8 mouse cellular contexts compared by ENCODE assay signal in genomic region chr1:136521363-136521937, GRCm38 (mm10). TPM values are rescaled to one million over a fixed set of nuclear protein-coding genes. Genes with fewer than 3 reads are reported as not detected.
DNase-seq lines count a peak whose midpoint lies in the region; ATAC-seq and TF ChIP-seq lines count a peak whose summit lies in the region.

No protein-coding gene starts in this region.

- ATAC-seq in forebrain, embryonic 13.5 days, result peak; percentile 48; the same call in 1 of the 2 replicates
- ATAC-seq in midbrain, postnatal 0 days (ENCODE audit: low FRiP score), result no peak
- ATAC-seq in midbrain, embryonic 15.5 days (replicated peaks), result no peak; the same call in 1 of the 2 replicates

- no peaks in the 10 kb centered on the region for H3K9me3 ChIP-seq in forebrain, embryonic 13.5 days (replicated peaks)
- no peaks in the 10 kb centered on the region for H3K9me3 ChIP-seq in forebrain, embryonic 10.5 days
- H3K9me3 ChIP-seq in midbrain, postnatal 0 days (ENCODE audit: low read length), result no peaks in the 10 kb centered on the region
- no peaks in the 10 kb centered on the region for H3K9me3 ChIP-seq in midbrain, embryonic 15.5 days

- no peak overlapping the region for H3K9ac ChIP-seq in forebrain, embryonic 13.5 days
- no peak overlapping the region for H3K9ac ChIP-seq in midbrain, postnatal 0 days (replicated peaks; ENCODE audit: low read length, poor library complexity, severe bottlenecking)
- no peak overlapping the region for H3K9ac ChIP-seq in midbrain, embryonic 15.5 days

- H3K4me1 ChIP-seq in forebrain, embryonic 13.5 days, result no peaks in the 10 kb centered on the region
- no peaks in the 10 kb centered on the region for H3K4me1 ChIP-seq in forebrain, embryonic 10.5 days
- no peaks in the 10 kb centered on the region for H3K4me1 ChIP-seq in midbrain, postnatal 0 days (ENCODE audit: insufficient read depth, low read length)
- H3K4me1 ChIP-seq in midbrain, embryonic 15.5 days, result no peaks in the 10 kb centered on the region

- 80% methylated on average over 11 of the region's 11 CpGs for WGBS in forebrain, embryonic 13.5 days
- 83% methylated on average over 11 of the region's 11 CpGs for WGBS in forebrain, embryonic 10.5 days
- 78% methylated on average over 11 of the region's 11 CpGs for WGBS in midbrain, postnatal 0 days
- 80% methylated on average over 11 of the region's 11 CpGs for WGBS in midbrain, embryonic 15.5 days

- TF ChIP-seq CTCF in midbrain, postnatal 0 days (IDR thresholded peaks at IDR 0.05), result peak; percentile 85

- DNase-seq in forebrain, embryonic 10.5 days (ENCODE audit: extremely low spot score, low spot score), result no peak
- DNase-seq in midbrain, postnatal 0 days (ENCODE audit: low spot score), result peak; percentile 81
- DNase-seq in cerebellum, postnatal 25 days, result peak; percentile 30 to 64
- peak; percentile 60 to 77 for DNase-seq in layer of hippocampus, postnatal 14 days (ENCODE audit: low spot score in 2 of 2)
- DNase-seq in mesoderm, embryonic 11.5 days (ENCODE audit: low read depth, low spot score), result peak; percentile 39
- no peak for DNase-seq in spleen, adult 12 weeks (ENCODE audit: low spot score)

- no peak overlapping the region for H3K4me2 ChIP-seq in forebrain, embryonic 13.5 days
- no peak overlapping the region for H3K4me2 ChIP-seq in midbrain, postnatal 0 days (ENCODE audit: low read depth, low read length, poor library complexity, severe bottlenecking)
- no peak overlapping the region for H3K4me2 ChIP-seq in midbrain, embryonic 15.5 days

- peaks cover 53% of the 10 kb centered on the region for H3K36me3 ChIP-seq in forebrain, embryonic 13.5 days (ENCODE audit: poor library complexity, severe bottlenecking)
- peaks cover 92% of the 10 kb centered on the region for H3K36me3 ChIP-seq in forebrain, embryonic 10.5 days (replicated peaks)
- no peaks in the 10 kb centered on the region for H3K36me3 ChIP-seq in midbrain, postnatal 0 days (ENCODE audit: insufficient read depth, low read length)
- no peaks in the 10 kb centered on the region for H3K36me3 ChIP-seq in midbrain, embryonic 15.5 days (replicated peaks)

- H3K27me3 ChIP-seq in forebrain, embryonic 13.5 days, result no peaks in the 10 kb centered on the region
- H3K27me3 ChIP-seq in forebrain, embryonic 10.5 days (ENCODE audit: poor library complexity, severe bottlenecking), result no peaks in the 10 kb centered on the region
- no peaks in the 10 kb centered on the region for H3K27me3 ChIP-seq in midbrain, postnatal 0 days (ENCODE audit: insufficient read depth, low read length)
- no peaks in the 10 kb centered on the region for H3K27me3 ChIP-seq in midbrain, embryonic 15.5 days (replicated peaks)

- H3K4me3 ChIP-seq in forebrain, embryonic 13.5 days, result no peak overlapping the region
- no peak overlapping the region for H3K4me3 ChIP-seq in forebrain, embryonic 10.5 days
- no peak overlapping the region for H3K4me3 ChIP-seq in midbrain, postnatal 0 days (ENCODE audit: low read depth, low read length)
- no peak overlapping the region for H3K4me3 ChIP-seq in midbrain, embryonic 15.5 days

- no peak overlapping the region for H3K27ac ChIP-seq in forebrain, embryonic 13.5 days
- no peak overlapping the region for H3K27ac ChIP-seq in forebrain, embryonic 10.5 days
- H3K27ac ChIP-seq in midbrain, postnatal 0 days (ENCODE audit: low read depth, low read length), result no peak overlapping the region
- no peak overlapping the region for H3K27ac ChIP-seq in midbrain, embryonic 15.5 days

RNA-seq across cellular contexts. Expression of gene Kif14, which starts 55.3 kb away (rescaled TPM):
- polyA plus RNA-seq in forebrain, embryonic 13.5 days (2015; fragmentation: Nextera tagmentation; extraction: Ambion mirVana), result 5.6 and 6.0 TPM in 2 replicates
- 8.8 and 10.0 TPM in 2 replicates for polyA plus RNA-seq in forebrain, embryonic 10.5 days (2016; fragmentation: Nextera tagmentation; extraction: Ambion mirVana)
- 0.71 and 1.0 TPM in 2 replicates for total RNA-seq in midbrain, postnatal 0 days (2014; rRNA removed)
- polyA plus RNA-seq in midbrain, postnatal 0 days (2015; fragmentation: Nextera tagmentation; extraction: Ambion mirVana), result 0.28 and 0.72 TPM in 2 replicates
- polyA plus RNA-seq in midbrain, embryonic 15.5 days (2015; fragmentation: Nextera tagmentation; extraction: Ambion mirVana), result 0.53 and 0.66 TPM in 2 replicates
- under 1 TPM; 0.44 to 0.81 TPM for total RNA-seq in layer of hippocampus, postnatal 14 days (2021)

Comparison
In these comparisons a context has a peak if more than half of its experiments do, and no peak if none do; other contexts are left out.
1. DNase-seq: peak in midbrain, postnatal 0 days (single experiment), cerebellum, postnatal 25 days (2 of 2), layer of hippocampus, postnatal 14 days (2 of 2) and mesoderm, embryonic 11.5 days (single experiment); none in forebrain, embryonic 10.5 days (single experiment) and spleen, adult 12 weeks (single experiment).